Mouse (Mus musculus) heart, adult 9 months (tissue): Measurements from ENCODE around the gene Ptprz1.

Experiments used
- DNase-seq, 2 experiments: peaks; one replicate each; pipeline ENCODE4 v3.0.0; 2022; ENCODE audit warnings: low spot score in 2 of 2

Ptprz1 gene

GRCm38 (mm10) chr6:22874781-22875613 is at the start of gene Ptprz1:
Ptprz1 (plus strand) TSS chr6:22875502.
- DNase-seq = no peak

- DNase-seq = no peak
Observed at GRCm38 (mm10) chr6:22833637-22834036, 41.7 kb upstream of the Ptprz1 start.

- DNase-seq = no peak
Observed at GRCm38 (mm10) chr6:22834100-22834970, 41.0 kb upstream of the Ptprz1 start.

- DNase-seq = no peak
Observed at GRCm38 (mm10) chr6:22875614-22876541, 576 bp downstream of the Ptprz1 start.

- DNase-seq = no peak
Observed at GRCm38 (mm10) chr6:22887978-22888377, 12.7 kb downstream of the Ptprz1 start.

- no peak for DNase-seq
Observed at GRCm38 (mm10) chr6:22889333-22889732, 14.0 kb downstream of the Ptprz1 start.

GRCm38 (mm10) chr6:22901983-22902382 is 26.7 kb downstream of the Ptprz1 start:
- DNase-seq = no peak

- DNase-seq = no peak
Observed at GRCm38 (mm10) chr6:22908510-22909256, 33.4 kb downstream of the Ptprz1 start.

- no peak for DNase-seq
Observed at GRCm38 (mm10) chr6:22909257-22909907, 34.1 kb downstream of the Ptprz1 start.

- DNase-seq = no peak
Observed at GRCm38 (mm10) chr6:22909908-22910260, 34.6 kb downstream of the Ptprz1 start.

- DNase-seq = no peak
Observed at GRCm38 (mm10) chr6:22922880-22923279, 47.6 kb downstream of the Ptprz1 start.

- DNase-seq = no peak
Observed at GRCm38 (mm10) chr6:22932768-22933265, 57.5 kb downstream of the Ptprz1 start.

- no peak for DNase-seq
Observed at GRCm38 (mm10) chr6:22937126-22937525, 61.8 kb downstream of the Ptprz1 start.

- no peak for DNase-seq
Observed at GRCm38 (mm10) chr6:22937526-22937925, 62.2 kb downstream of the Ptprz1 start.

GRCm38 (mm10) chr6:22944191-22944590 is 68.9 kb downstream of the Ptprz1 start:
- no peak for DNase-seq

GRCm38 (mm10) chr6:22963374-22963773 is 88.1 kb downstream of the Ptprz1 start:
- DNase-seq = no peak

GRCm38 (mm10) chr6:22968073-22968472 is 92.8 kb downstream of the Ptprz1 start:
- no peak for DNase-seq

- no peak for DNase-seq
Observed at GRCm38 (mm10) chr6:22983769-22984519, 108.6 kb downstream of the Ptprz1 start.

GRCm38 (mm10) chr6:22984520-22985154 is 109.3 kb downstream of the Ptprz1 start:
- no peak for DNase-seq
